Mouse (Mus musculus) midbrain, embryonic 14.5 days (tissue): ENCODE data around the gene Zfp787. TPM values are rescaled to one million over a fixed set of nuclear protein-coding genes. Genes with fewer than 3 reads are reported as not detected.

Source experiments
- ATAC-seq: fragments of 200-750 bp; cut with Nextera tagmentation; 2 replicates; pipeline ENCODE4 v1.8.0; 2017; ENCODE audit warnings: moderate number of reproducible peaks, moderate library complexity; ENCODE audit not compliant: low FRiP score, low TSS enrichment
- DNase-seq: peaks from one replicate; pipeline ENCODE4 v3.0.0-alpha.2; 2015
- H3K27ac ChIP-seq: fragments of 300-500 bp; sonication (generic); replicated peaks from 2 replicates; pipeline ENCODE4 v1.5.1; 2014; ENCODE audit warnings: mild to moderate bottlenecking, low read depth, low read length, moderate library complexity
- H3K27me3 ChIP-seq: fragments of 300-500 bp; sonication (generic); 2 replicates; pipeline ENCODE4 v1.6.1; 2014; ENCODE audit warnings: low read length, control low read depth, mixed read lengths; ENCODE audit not compliant: control insufficient read depth, insufficient read depth
- H3K36me3 ChIP-seq: fragments of 300-500 bp; sonication (generic); 2 replicates; pipeline ENCODE4 v1.6.1; 2014; ENCODE audit warnings: low read length, control low read depth; ENCODE audit not compliant: control insufficient read depth, insufficient read depth
- H3K4me1 ChIP-seq: fragments of 300-500 bp; sonication (generic); 2 replicates; pipeline ENCODE4 v1.6.1; 2014; ENCODE audit warnings: mild to moderate bottlenecking, antibody characterized with exemption, low read length, control low read depth; ENCODE audit not compliant: control insufficient read depth, insufficient read depth
- H3K4me2 ChIP-seq: fragments of 300-500 bp; sonication (generic); 2 replicates; pipeline ENCODE4 v1.6.1; 2014; ENCODE audit warnings: mild to moderate bottlenecking, low read length, moderate library complexity
- H3K4me3 ChIP-seq: fragments of 300-500 bp; sonication (generic); replicated peaks from 2 replicates; pipeline ENCODE4 v1.5.1; 2014; ENCODE audit warnings: low read depth, low read length
- H3K9ac ChIP-seq: fragments of 300-500 bp; sonication (generic); replicated peaks from 2 replicates; pipeline ENCODE4 v1.6.1; 2014; ENCODE audit warnings: mild to moderate bottlenecking, low read length, moderate library complexity
- H3K9me3 ChIP-seq: fragments of 300-500 bp; sonication (generic); 2 replicates; pipeline ENCODE4 v1.6.1; 2016; ENCODE audit warnings: low read length, control low read depth, mixed read lengths; ENCODE audit not compliant: control insufficient read depth
- WGBS: fragments of 180-500 bp; shearing (Covaris S2); extraction: QIAGEN DNeasy Blood & Tissue Kit; methylation state at CpG from one replicate; pipeline ENCODE4 v1.1.7; 2014; 5-methylcytosine and 5-hydroxymethylcytosine counted together
- polyA plus RNA-seq: library from polyadenylated mRNA; unstranded; fragments of >200 nt; fragmentation: Nextera tagmentation; extraction: Ambion mirVana; gene quantifications from 2 replicates; pipeline ENCODE4 v1.2.1, GENCODE M21; 2014

Gene Zfp787
- polyA plus RNA-seq, 1 experiment from 2014 or later, result 12.0 TPM

DNA sequence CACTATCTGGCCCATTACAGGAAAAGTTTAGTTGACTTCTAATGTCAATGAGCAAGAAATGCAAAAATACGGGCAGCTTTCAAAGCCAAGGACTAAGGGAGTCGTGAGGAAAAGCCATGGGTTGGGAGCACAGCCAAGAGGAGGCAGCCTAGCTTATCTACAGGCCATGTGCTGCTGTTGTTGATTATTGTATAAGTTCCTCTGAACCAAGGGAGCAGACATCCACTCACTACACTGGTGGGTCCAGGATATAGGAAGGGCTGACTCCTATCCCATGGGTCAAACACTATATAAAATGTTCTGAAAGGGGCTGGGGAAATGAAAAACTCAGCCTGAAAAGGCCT is 8.8 kb downstream of the Zfp787 start:
- Histone ChIP-seq H3K4me1 (no peaks in the 10 kb centered on the region), H3K27ac (no peak overlapping the region), H3K27me3 (no peaks in the 10 kb centered on the region), H3K9ac (no peak overlapping the region), H3K4me3 (no peak overlapping the region), H3K36me3 (peaks cover 2% of the 10 kb centered on the region; the same call in 1 of the 2 replicates), H3K9me3 (no peaks in the 10 kb centered on the region), H3K4me2 (no peak overlapping the region)
- DNase-seq (no peak), ATAC-seq (no peak)
- WGBS, result 79% methylated on average over 2 of the region's 2 CpGs

DNA sequence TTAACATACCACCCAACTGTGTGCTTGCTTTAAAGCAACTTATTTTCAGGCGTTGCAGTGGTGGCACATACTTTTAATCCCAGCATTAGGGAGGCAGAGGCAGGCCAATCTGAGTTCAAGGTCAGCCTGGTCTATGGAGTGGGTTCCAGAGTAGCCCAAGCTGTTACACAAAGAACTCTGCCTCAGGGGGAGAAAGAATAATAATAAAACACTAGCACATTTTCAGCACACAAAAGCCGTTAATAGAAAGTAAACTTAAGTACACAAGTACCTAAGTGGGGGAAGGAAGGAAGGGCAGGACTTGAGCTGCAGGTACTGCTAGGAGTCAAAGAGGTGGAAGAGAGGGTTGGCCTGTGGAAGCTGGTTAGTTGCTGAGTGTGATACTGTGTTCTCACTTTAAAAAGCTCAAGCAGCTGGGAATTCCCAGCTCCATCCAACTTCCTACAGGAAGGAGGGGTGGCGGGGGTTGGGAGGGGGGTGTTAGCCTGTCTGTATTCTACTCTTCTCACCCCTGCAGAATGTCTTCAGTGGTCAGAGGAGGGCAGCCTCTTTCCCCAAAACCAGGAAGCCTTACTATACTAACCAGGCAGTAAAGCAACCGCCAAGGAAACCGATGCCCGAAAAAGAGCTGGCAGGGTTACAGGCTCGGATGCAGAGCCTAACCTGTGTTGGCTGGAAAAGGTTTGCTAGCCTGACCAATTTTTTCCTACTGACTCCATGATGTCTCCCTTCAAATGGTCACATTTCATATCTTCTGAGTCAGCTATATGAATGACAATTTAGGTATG is 9.4 kb downstream of the Zfp787 start:
- H3K36me3 ChIP-seq, result peaks cover 6% of the 10 kb centered on the region; the same call in 1 of the 2 replicates
- H3K27me3 ChIP-seq, result no peaks in the 10 kb centered on the region
- no peak overlapping the region for H3K4me2 ChIP-seq
- H3K4me3 ChIP-seq, result no peak overlapping the region
- WGBS, result 91% methylated on average over 7 of the region's 7 CpGs
- ATAC-seq (no peak), DNase-seq (no peak)
- H3K27ac ChIP-seq, result no peak overlapping the region
- H3K4me1 ChIP-seq, result no peaks in the 10 kb centered on the region
- H3K9ac ChIP-seq, result no peak overlapping the region
- H3K9me3 ChIP-seq, result no peaks in the 10 kb centered on the region

DNA sequence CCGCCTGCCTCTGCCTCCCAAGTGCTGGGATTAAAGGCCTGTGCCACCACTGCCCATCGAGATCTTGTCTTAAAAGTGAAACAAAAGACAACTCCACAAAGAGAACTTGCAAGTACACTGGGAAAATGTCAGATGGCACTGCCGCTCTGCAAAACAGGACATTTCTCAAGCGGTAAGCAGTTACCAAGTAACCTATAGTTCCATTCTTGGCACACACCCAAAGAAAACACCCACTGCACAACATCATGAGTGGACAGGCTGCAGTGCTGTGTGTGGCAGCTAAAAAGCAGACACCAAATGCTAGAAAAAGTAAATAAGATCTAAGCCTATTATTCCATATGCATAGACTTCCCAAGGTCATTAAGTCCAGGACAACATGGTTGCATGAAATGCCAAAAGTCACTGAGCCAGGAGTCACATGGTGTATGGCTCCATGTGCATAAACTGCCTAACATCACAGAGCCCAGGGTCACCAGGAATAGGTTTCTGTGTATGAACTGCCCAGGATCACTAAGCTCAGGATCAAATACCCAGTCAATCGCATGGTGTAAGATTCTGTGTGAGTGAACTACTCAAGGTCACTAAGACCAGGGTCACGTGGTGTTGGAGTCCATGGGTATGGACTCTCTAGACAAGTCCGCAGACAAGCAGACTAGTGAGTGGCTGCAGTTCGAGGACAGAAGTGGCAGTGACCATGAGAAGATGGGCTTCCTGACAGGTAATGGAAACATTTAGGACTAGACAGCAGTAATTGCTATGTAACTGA is 10.2 kb downstream of the Zfp787 start:
- H3K4me1 ChIP-seq, result no peaks in the 10 kb centered on the region
- no peaks in the 10 kb centered on the region for H3K9me3 ChIP-seq
- H3K4me3 ChIP-seq, result no peak overlapping the region
- H3K4me2 ChIP-seq, result no peak overlapping the region
- 88% methylated on average over 8 of the region's 8 CpGs for WGBS
- no peak for ATAC-seq
- no peak overlapping the region for H3K27ac ChIP-seq
- peaks cover 11% of the 10 kb centered on the region; the same call in 1 of the 2 replicates for H3K36me3 ChIP-seq
- no peak for DNase-seq
- no peak overlapping the region for H3K9ac ChIP-seq
- H3K27me3 ChIP-seq, result no peaks in the 10 kb centered on the region

DNA sequence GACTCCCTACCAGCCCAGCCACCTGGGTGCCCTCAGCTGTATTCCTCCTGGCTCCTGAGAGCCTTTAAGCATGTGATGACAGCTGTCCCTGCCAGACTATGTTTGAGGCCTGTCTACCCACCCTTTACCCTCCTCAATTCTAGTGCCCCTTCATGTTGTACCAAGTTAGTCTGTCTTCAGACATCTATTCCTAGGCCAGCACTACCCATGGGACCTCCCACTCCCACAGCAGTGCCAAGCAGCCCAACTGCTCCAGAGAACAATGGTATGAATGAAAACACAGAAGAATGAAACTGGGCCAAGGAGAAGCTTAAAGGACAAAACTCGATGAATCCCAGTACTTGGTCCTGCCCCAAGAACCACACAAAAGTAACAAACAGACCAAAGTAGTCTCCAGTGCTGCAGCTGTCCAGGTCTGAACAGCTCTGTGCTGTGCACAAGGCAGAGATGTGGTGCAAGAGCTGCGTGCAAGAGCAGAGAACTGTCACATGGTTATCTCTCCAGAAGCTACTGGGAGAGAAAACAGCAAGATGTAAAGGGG is 11.7 kb downstream of the Zfp787 start:
- H3K9me3 ChIP-seq, result no peaks in the 10 kb centered on the region
- no peak overlapping the region for H3K4me2 ChIP-seq

DNA sequence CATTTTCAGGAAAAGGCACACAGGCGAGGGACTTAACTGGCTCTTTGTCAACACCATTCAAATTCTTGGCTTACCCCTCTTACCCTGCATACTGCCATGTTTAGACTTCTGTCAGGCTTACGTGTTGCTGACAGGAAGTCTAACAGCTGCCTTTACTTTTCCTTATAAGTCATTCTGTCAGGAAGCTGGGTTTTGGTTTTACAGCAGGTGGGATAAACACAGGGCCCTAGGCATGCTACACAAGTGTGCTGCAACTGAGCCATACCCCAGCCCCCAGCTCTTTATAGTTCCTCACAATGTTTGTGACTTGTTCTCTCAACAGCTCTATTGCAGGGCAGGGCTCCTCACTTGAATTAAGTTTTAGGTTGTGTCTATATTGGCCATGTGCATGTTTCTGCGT is 16.5 kb downstream of the Zfp787 start:
- no peak overlapping the region for H3K27ac ChIP-seq
- 88% methylated on average over 3 of the region's 3 CpGs for WGBS
- H3K9ac ChIP-seq, result no peak overlapping the region
- ATAC-seq (no peak), DNase-seq (no peak)
- no peaks in the 10 kb centered on the region for H3K27me3 ChIP-seq
- H3K36me3 ChIP-seq, result peaks cover 24% of the 10 kb centered on the region
- no peak overlapping the region for H3K4me2 ChIP-seq
- no peak overlapping the region for H3K4me3 ChIP-seq
- no peaks in the 10 kb centered on the region for H3K9me3 ChIP-seq
- H3K4me1 ChIP-seq, result no peaks in the 10 kb centered on the region

More for the DNA sequence above, 11.7 kb downstream of the Zfp787 start:
- H3K27ac ChIP-seq, result no peak overlapping the region
- H3K4me3 ChIP-seq, result no peak overlapping the region
- peaks cover 12% of the 10 kb centered on the region; the same call in 1 of the 2 replicates for H3K36me3 ChIP-seq
- H3K9ac ChIP-seq, result no peak overlapping the region
- DNase-seq (peak; percentile 17), ATAC-seq (no peak)
- 74% methylated on average over 2 of the region's 2 CpGs for WGBS
- H3K4me1 ChIP-seq, result no peaks in the 10 kb centered on the region
- no peaks in the 10 kb centered on the region for H3K27me3 ChIP-seq

DNA sequence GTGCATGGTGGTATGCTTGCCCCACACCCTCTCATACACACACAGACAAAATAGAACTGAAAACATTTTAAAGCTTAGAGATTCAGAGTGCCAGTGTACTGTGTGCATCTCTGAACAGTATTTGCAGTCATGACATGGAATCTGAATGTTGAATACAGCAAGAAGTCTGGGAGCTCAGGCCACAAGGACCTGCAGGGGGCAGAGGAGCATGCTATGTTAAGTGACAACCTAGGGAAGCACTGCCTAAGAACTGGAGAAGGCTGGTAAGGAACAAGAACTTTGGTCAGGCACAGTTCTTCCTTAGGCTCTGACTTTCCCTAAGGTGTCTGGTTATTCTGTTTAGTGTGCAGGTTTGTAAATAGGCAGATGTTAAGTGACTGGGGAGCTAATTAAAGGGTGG is 19.3 kb downstream of the Zfp787 start:
- no peak overlapping the region for H3K9ac ChIP-seq
- DNase-seq (no peak), ATAC-seq (no peak)
- H3K4me2 ChIP-seq, result no peak overlapping the region
- no peak overlapping the region for H3K27ac ChIP-seq
- peaks cover 42% of the 10 kb centered on the region for H3K36me3 ChIP-seq
- no peaks in the 10 kb centered on the region for H3K4me1 ChIP-seq
- 0 out of 2 replicates have a peak, but pooled peaks cover 10% of the 10 kb centered on the region for H3K9me3 ChIP-seq
- H3K27me3 ChIP-seq, result no peaks in the 10 kb centered on the region
- H3K4me3 ChIP-seq, result no peak overlapping the region

DNA sequence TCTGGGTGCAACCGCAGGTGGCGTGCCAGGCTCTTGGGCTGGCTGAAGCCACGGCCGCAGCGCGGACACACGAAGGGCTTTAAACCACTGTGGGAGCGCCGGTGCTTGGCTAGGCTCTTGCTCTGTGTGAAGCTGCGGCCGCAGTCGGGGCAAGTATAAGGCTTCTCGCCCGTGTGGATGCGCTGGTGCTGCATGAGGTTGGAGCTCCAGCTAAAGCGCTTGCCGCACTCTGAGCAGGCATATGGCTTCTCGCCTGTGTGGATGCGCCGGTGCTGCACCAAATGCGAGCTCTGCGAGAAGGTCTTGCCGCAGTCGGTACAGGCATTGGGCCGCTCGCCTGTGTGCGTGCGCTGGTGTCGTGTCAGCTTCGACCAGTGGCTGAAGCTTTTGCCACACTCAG is 23.2 kb downstream of the Zfp787 start:
- Histone ChIP-seq H3K36me3 (peaks cover 35% of the 10 kb centered on the region), H3K27ac (no peak overlapping the region), H3K4me2 (no peak overlapping the region), H3K9ac (no peak overlapping the region), H3K4me1 (no peaks in the 10 kb centered on the region), H3K4me3 (no peak overlapping the region), H3K9me3 (0 out of 2 replicates have a peak, but pooled peaks cover 10% of the 10 kb centered on the region), H3K27me3 (no peaks in the 10 kb centered on the region)
- DNase-seq (no peak), ATAC-seq (no peak)
- WGBS, result 81% methylated on average over 30 of the region's 30 CpGs

DNA sequence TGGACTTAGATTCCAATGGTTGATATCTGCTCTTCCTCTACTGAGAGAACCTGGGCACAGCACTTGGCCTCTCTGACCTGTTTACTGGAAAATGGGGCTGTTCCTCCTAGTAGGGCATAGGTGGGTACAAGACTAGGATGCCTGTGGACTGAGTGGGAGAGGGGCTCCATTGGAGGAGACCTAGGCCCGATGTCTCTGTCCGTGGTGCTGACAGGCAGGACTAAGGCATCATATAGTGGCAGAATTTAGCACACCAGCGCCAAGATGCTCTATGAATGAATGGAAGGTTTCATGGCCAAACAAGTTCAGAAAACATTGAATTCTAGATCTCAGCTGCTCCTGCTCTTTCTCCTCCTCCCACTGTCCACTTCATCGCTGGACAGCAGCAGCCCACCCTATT is 25.5 kb downstream of the Zfp787 start:
- Histone ChIP-seq H3K9ac (no peak overlapping the region), H3K27ac (no peak overlapping the region), H3K36me3 (peaks cover 28% of the 10 kb centered on the region), H3K4me1 (no peaks in the 10 kb centered on the region), H3K9me3 (0 out of 2 replicates have a peak, but pooled peaks cover 10% of the 10 kb centered on the region), H3K27me3 (no peaks in the 10 kb centered on the region), H3K4me2 (no peak overlapping the region), H3K4me3 (no peak overlapping the region)
- DNase-seq (no peak), ATAC-seq (no peak)
- 52% methylated on average over 4 of the region's 4 CpGs for WGBS
